Mouse (Mus musculus) erythroblast, adult 5-6 weeks (primary cell): ENCODE data around the gene Edem3. TPM values are rescaled to one million over a fixed set of nuclear protein-coding genes. Genes with fewer than 3 reads are reported as not detected.

Experiments used
- ATAC-seq: replicated peaks from 2 replicates; pipeline ENCODE4 v1.8.0; 2016; ENCODE audit warnings: moderate number of reproducible peaks, mild to moderate bottlenecking, moderate TSS enrichment, inconsistent platforms; ENCODE audit not compliant: poor library complexity, low FRiP score, severe bottlenecking
- total RNA-seq, 2 experiments: library from RNA; stranded (forward) in 1 of 2; stranded (reverse) in 1 of 2; fragments of 150-400 nt in 1 of 2; fragments of 200-764, 138-1000 nt in 1 of 2; gene quantifications; 2 replicates each; pipeline versions ENCODE4 v1.2.3 to v1.2.4; 2015 to 2017; ENCODE audit warnings: low replicate concordance in 2 of 2

Gene Edem3
- total RNA-seq, 2 experiments from 2014 or later = 6.9 to 15.7 TPM

- ATAC-seq = no peak
These were observed 100.4 kb downstream of the Edem3 start for GRCm38 (mm10) chr1:151855561-151855960.

GRCm38 (mm10) chr1:151858474-151858873 is 103.3 kb downstream of the Edem3 start:
- no peak for ATAC-seq

- ATAC-seq = no peak
These were observed 106.3 kb downstream of the Edem3 start for GRCm38 (mm10) chr1:151861334-151861995.

- no peak for ATAC-seq
These were observed 106.9 kb downstream of the Edem3 start for GRCm38 (mm10) chr1:151862109-151862508.

GRCm38 (mm10) chr1:151863135-151863796 is 108.1 kb downstream of the Edem3 start:
- ATAC-seq = no peak

GRCm38 (mm10) chr1:151863797-151864147 is 108.6 kb downstream of the Edem3 start:
- no peak for ATAC-seq

GRCm38 (mm10) chr1:151864326-151864725 is 109.2 kb downstream of the Edem3 start:
- no peak for ATAC-seq

Other genes with a start within 250 kb of the Edem3 start
- 12.7 and 15.4 TPM in 2 replicates for gene Fam129a, start 184.2 kb upstream of the Edem3 start, total RNA-seq (2015; ENCODE audit: low replicate concordance)
- gene Fam129a, start 184.2 kb upstream of the Edem3 start, total RNA-seq (2017; ENCODE audit: low replicate concordance) = 10.9 and 13.3 TPM in 2 replicates